Mouse (Mus musculus): ENCODE data around the gene Gm20388. TPM values are rescaled to one million over a fixed set of nuclear protein-coding genes. Genes with fewer than 3 reads are reported as not detected.

Gene Gm20388
- polyA plus RNA-seq, 1 experiment from 2014 or later, result not detected

DNA sequence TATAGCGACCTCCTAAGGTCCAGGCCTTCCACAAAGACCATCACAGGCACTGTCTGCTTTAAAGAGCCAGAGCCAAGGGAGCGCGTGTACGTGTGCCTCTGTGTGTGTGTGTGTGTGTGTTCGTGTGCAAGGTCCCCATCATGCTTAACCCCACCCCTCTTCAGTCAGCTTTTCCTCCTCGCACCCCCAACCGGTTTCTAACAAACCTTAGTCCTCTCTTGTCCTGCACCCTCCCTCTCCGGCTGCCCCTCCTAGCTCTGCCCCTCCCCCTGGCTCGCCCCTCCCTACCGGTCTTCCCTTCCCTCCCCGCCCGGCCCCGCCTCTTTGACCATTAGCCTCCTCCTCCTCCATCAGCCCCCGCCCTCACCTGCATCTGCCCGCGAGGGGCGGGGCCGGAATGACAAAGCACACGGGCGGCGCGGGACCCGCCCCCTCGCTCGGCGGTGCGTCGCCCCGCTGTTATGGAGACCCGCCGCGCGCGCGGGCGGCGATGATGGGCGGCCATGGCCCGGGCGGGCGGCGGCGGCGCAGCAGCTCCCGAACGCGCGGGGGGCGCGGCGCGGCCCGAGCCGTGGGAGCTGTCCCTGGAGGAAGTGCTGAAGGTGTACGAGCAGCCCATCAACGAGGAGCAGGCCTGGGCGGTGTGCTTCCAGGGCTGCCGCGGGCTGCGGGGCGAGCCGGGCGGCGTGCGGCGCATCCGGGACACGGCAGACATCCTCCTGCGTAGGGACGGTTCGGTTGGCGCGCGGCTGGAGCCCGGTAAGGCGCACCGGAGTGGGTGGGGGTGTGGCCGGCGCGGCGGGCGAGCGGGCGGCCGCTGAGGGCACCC lies 3421.8 kb downstream of the Gm20388 start, which contains the start of gene Spire2:
Spire2 (plus strand) TSS at position 452 of the 829 bp plus-strand sequence.
- peaks cover 66% of the 10 kb centered on the region for H3K4me1 ChIP-seq (replicated peaks)
- no peaks in the 10 kb centered on the region for H3K9me3 ChIP-seq (replicated peaks)
- 1% methylated on average over 85 of the region's 85 CpGs for WGBS (ENCODE audit: insufficient replicate concordance)
- no peaks in the 10 kb centered on the region for H3K36me3 ChIP-seq
- H3K27me3 ChIP-seq, result peaks cover 18% of the 10 kb centered on the region
- H3K27ac ChIP-seq, result peak within 1 kb of the TSS; percentile 77
- H3K4me2 ChIP-seq, result peak within 1 kb of the TSS; percentile 98
- ATAC-seq (ENCODE audit: low read depth) (peak; percentile 81), DNase-seq (peak; percentile 64)
- H3K4me3 ChIP-seq (replicated peaks), result peak within 1 kb of the TSS; percentile 74
- H3K9ac ChIP-seq, result peak within 1 kb of the TSS; percentile 77

DNA sequence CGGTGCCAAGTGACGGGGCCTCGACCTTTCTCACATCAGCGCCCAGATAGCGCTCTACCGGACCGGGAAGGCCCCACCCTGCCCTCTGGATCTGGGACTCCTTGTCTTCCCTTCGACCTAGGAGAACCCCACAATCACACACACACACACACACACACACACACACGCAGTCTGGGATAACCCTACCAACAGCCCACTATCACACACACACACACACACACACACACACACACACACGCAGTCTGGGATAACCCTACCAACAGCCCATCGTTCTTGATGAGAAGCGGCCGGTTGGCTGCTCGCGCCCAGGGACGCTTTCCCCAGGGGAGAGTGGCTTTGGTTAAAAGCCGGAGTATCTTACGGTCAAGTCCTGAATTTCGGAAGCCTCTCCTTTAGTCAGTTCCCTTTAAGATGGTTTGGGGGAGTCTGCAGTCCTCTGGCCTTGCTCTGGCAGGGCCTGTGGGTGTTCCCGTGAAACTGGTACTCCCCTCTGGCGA lies 3422.5 kb downstream of the Gm20388 start:
- no peak overlapping the region; the same call in 1 of the 2 replicates for H3K27ac ChIP-seq
- WGBS (ENCODE audit: insufficient replicate concordance), result 11% methylated on average over 21 of the region's 21 CpGs
- DNase-seq, result no peak

DNA sequence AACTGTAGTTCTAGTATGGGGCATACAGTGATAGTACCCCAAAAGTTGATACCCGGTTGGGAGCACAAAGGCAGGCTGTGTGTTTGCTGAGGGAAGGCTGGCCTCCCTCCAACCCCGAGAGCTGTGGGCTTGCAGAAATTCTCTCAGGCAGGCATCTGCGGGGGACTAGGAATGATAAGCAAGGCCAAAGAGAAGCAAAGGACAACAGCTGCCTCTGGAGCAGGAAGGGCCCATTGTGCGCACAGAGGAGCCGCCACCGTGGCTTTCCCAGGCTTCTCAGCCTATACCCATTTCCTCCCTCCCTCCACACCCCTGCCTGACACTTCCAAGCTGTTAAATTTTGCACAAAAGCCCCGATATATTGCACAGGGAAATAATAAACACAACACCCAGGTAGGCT lies 3423.2 kb downstream of the Gm20388 start:
- Histone ChIP-seq H3K9ac (peak overlapping the region; percentile 12; the same call in 1 of the 2 replicates), H3K4me2 (peak overlapping the region; percentile 98), H3K9me3 (replicated peaks) (no peaks in the 10 kb centered on the region), H3K27ac (peak overlapping the region; percentile 60), H3K4me3 (replicated peaks) (peak overlapping the region; percentile 74), H3K4me1 (replicated peaks) (peaks cover 63% of the 10 kb centered on the region), H3K27me3 (peaks cover 18% of the 10 kb centered on the region), H3K36me3 (no peaks in the 10 kb centered on the region)
- ATAC-seq (ENCODE audit: low read depth) (no peak), DNase-seq (no peak)
- 11% methylated on average over 7 of the region's 7 CpGs for WGBS (ENCODE audit: insufficient replicate concordance)

More for the DNA sequence above, 3422.5 kb downstream of the Gm20388 start:
- Histone ChIP-seq H3K4me3 (replicated peaks) (peak overlapping the region; percentile 74), H3K4me2 (peak overlapping the region; percentile 98), H3K4me1 (replicated peaks) (peaks cover 63% of the 10 kb centered on the region), H3K9me3 (replicated peaks) (no peaks in the 10 kb centered on the region), H3K9ac (peak overlapping the region; percentile 77), H3K27me3 (peaks cover 18% of the 10 kb centered on the region), H3K36me3 (no peaks in the 10 kb centered on the region)
- peak; percentile 40 for ATAC-seq (ENCODE audit: low read depth)

DNA sequence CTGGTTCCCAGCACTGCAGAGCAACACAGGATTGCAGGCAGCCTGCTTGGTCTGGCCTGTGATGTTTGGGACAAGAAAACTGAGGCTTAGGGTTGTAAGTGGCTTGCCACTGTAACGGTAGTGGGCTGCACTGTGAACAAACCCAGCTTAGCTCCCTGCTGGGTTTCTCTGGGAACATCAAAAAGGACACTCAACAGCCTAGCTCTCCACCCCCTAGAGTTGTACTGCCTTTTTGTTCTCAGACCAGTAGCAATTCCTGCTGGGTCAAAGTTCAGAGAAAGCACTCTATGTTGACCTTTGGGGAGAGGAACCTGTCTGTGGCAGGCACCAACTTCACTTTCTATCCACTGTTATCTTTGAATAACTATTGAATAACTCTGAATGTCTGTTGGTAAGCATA lies 3423.8 kb downstream of the Gm20388 start:
- Histone ChIP-seq H3K4me1 (replicated peaks) (peaks cover 57% of the 10 kb centered on the region), H3K4me2 (peak overlapping the region; percentile 98), H3K27ac (peak overlapping the region; percentile 60), H3K36me3 (no peaks in the 10 kb centered on the region), H3K4me3 (replicated peaks) (0 out of 2 replicates have a peak overlapping the region, but pooled peaks have one; percentile 74), H3K9me3 (replicated peaks) (no peaks in the 10 kb centered on the region), H3K27me3 (peaks cover 18% of the 10 kb centered on the region), H3K9ac (peak overlapping the region; percentile 12; the same call in 1 of the 2 replicates)
- DNase-seq (no peak), ATAC-seq (ENCODE audit: low read depth) (no peak)
- 21% methylated on average over 1 of the region's 1 CpGs for WGBS (ENCODE audit: insufficient replicate concordance)

DNA sequence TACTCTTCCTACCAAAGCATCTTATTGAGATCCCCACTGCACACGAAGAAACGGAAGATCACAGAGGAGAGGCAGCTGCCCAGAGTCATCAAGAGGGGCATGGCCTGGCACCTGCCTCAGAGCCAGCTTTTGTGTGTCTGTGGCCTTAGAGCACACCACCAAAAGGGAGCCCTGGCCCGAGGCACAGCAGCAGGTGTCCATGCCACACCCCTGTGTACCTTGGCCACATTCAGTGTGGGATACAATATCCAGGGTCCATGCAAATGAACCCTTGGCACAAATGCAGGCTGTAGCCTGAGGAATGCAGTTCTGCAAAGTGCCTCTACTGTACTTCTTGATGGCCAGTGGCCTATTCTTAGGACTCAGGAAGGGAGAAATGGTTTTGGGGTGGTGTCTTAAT lies 3426.8 kb downstream of the Gm20388 start:
- Histone ChIP-seq H3K27ac (no peak overlapping the region), H3K36me3 (peaks cover 5% of the 10 kb centered on the region; the same call in 1 of the 2 replicates), H3K27me3 (peaks cover 18% of the 10 kb centered on the region), H3K4me1 (replicated peaks) (peaks cover 44% of the 10 kb centered on the region), H3K9ac (no peak overlapping the region), H3K9me3 (replicated peaks) (no peaks in the 10 kb centered on the region), H3K4me3 (replicated peaks) (no peak overlapping the region), H3K4me2 (no peak overlapping the region)
- ATAC-seq (ENCODE audit: low read depth), result no peak
- no peak for DNase-seq
- 56% methylated on average over 3 of the region's 3 CpGs for WGBS (ENCODE audit: insufficient replicate concordance)

DNA sequence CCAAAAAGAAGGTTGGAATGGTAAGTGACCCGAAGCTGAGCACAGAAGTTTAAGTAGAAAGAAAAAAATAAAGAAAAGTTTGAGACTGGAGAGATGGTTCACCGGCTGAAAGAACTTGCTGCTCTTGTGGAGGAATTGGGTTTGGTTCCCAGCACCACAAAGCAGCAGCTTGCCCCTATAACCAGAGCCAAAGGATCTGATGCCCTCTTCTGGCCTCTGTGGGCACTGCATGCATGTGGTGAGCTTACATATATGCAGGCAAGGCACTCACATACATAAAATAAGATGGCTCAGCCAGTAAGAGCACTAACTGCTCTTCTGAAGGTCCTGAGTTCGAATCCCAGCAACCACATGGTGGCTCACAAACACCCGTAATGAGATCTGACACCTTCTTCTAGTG lies 3429.4 kb downstream of the Gm20388 start:
- Histone ChIP-seq H3K36me3 (peaks cover 5% of the 10 kb centered on the region; the same call in 1 of the 2 replicates), H3K27me3 (no peaks in the 10 kb centered on the region), H3K4me3 (replicated peaks) (no peak overlapping the region), H3K9ac (no peak overlapping the region), H3K4me1 (replicated peaks) (peaks cover 39% of the 10 kb centered on the region), H3K9me3 (replicated peaks) (no peaks in the 10 kb centered on the region), H3K27ac (no peak overlapping the region), H3K4me2 (no peak overlapping the region)
- 86% methylated on average over 4 of the region's 4 CpGs for WGBS (ENCODE audit: insufficient replicate concordance)
- DNase-seq (no peak), ATAC-seq (ENCODE audit: low read depth) (no peak)

DNA sequence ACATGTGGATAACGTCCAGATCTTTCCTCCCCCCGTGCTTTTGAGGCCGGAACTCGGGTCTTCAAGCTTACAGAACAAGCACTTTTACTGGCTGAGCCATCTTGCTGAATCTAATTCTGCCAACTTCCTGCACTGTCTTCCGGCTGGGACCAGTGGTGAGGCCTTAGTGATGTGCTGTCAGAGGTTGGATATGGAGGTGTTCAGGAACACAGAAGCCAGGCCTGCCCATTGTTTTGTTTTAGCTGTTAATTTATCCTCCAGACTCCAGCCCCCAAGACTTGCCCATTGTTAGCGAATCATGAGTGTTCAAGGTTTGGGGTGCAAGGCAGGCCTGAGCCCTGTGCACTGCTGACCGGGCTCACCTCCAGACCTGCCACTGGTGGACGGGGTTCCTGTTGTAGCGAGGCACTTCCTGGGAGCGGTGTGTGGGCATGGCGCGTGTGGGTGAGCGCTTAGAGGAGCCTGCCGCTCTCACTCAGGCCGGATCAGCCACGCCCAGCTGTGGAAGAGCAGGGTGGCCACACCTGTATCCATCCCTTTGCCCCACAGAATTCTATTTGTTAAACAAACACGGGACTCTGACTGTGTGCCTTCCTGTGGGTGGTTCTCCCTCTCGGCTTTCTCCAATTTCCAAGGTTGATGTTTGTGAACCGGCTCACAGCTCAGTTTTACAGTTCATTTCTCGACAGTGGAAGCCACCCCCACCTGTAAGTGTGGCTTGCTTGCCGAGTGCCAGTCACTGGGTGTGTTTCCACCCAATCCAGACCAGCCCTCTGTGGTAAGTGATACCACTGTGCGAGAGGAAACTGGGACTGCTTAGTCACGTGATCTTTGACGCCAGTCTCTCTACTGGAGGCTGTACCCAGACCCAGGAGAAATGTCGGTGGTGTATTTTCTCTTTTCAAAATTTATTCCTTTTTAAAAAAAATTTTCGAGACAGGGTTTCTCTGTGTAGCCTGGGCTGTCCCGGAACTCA lies 3430.7 kb downstream of the Gm20388 start:
- Histone ChIP-seq H3K9me3 (replicated peaks) (no peaks in the 10 kb centered on the region), H3K36me3 (peaks cover 5% of the 10 kb centered on the region; the same call in 1 of the 2 replicates), H3K4me2 (no peak overlapping the region; the same call in 1 of the 2 replicates), H3K27ac (no peak overlapping the region), H3K4me3 (replicated peaks) (no peak overlapping the region), H3K9ac (no peak overlapping the region), H3K4me1 (replicated peaks) (peaks cover 47% of the 10 kb centered on the region), H3K27me3 (no peaks in the 10 kb centered on the region)
- no peak for DNase-seq
- 54% methylated on average over 27 of the region's 27 CpGs for WGBS (ENCODE audit: insufficient replicate concordance)
- ATAC-seq (ENCODE audit: low read depth), result peak; percentile 62

DNA sequence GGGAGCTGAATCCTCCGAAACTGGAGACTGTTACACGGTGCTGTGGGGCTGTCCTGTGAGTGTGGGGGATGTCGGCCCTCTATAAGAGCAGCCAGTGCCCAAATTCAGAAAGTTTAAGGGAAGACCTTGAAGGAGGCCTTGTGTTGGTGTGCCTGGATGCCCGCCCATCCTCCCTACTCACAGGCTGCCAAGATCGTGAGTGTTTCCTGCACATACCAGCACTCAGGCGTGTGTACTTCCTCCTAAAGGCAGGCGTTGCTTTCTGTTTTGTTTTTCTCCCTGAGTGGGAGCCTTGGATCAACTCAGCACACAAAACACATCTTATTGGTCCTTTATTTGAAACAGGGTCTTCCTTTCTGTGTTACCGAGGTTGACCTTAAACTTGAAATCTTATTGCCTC lies 3431.6 kb downstream of the Gm20388 start:
- ATAC-seq (ENCODE audit: low read depth), result no peak
- H3K4me3 ChIP-seq (replicated peaks), result no peak overlapping the region

DNA sequence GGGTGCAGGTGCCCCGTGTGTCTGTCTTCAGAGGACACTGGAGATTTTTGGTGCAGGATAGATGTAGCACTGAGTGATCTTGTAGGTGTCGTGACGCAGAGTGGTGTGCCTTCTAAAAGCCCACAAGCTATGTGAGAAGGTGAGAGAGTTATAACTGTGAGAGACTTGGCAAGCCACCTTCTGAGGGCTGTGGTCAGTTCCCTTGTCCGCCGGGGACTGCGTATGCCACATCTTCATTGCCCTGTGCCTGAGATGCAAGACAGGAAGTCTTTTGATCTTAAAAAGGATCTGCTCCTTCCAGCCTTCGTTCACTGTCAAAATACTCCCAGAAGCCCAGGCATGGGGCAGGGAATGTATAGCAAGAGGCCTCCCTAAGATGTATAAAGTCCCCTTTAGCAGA lies 3432.3 kb downstream of the Gm20388 start:
- no peaks in the 10 kb centered on the region for H3K27me3 ChIP-seq
- WGBS (ENCODE audit: insufficient replicate concordance), result 51% methylated on average over 7 of the region's 7 CpGs
- DNase-seq (no peak), ATAC-seq (ENCODE audit: low read depth) (no peak)
- H3K27ac ChIP-seq, result no peak overlapping the region
- no peak overlapping the region for H3K9ac ChIP-seq
- H3K9me3 ChIP-seq (replicated peaks), result no peaks in the 10 kb centered on the region
- no peak overlapping the region for H3K4me3 ChIP-seq (replicated peaks)
- peaks cover 63% of the 10 kb centered on the region for H3K4me1 ChIP-seq (replicated peaks)
- peaks cover 5% of the 10 kb centered on the region; the same call in 1 of the 2 replicates for H3K36me3 ChIP-seq
- no peak overlapping the region for H3K4me2 ChIP-seq

More for the DNA sequence above, 3431.6 kb downstream of the Gm20388 start:
- Histone ChIP-seq H3K27me3 (no peaks in the 10 kb centered on the region), H3K9me3 (replicated peaks) (no peaks in the 10 kb centered on the region), H3K36me3 (peaks cover 5% of the 10 kb centered on the region; the same call in 1 of the 2 replicates), H3K4me1 (replicated peaks) (peaks cover 56% of the 10 kb centered on the region), H3K27ac (no peak overlapping the region; the same call in 1 of the 2 replicates), H3K4me2 (no peak overlapping the region), H3K9ac (no peak overlapping the region)
- 56% methylated on average over 8 of the region's 8 CpGs for WGBS (ENCODE audit: insufficient replicate concordance)
- no peak for DNase-seq

DNA sequence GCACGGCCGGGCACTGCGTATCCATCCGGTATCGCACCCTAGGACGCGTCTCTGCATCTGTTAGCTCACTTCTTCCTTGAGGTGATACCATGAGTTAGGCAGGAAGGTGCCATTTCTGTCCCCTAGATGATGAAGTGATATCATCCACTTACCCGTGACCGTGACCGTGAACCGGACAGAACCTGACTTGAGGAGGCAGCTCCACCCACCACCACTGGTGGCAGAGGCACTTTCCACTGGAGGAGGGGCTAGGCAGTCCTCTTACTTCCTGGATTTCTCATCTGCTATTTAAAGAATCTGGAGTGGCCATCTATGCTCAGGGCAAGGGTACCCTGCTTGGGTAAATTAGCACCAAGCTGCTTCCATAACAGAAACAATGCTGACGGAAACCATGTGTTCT lies 3432.8 kb downstream of the Gm20388 start:
- Histone ChIP-seq H3K4me3 (replicated peaks) (no peak overlapping the region), H3K4me2 (no peak overlapping the region), H3K27ac (no peak overlapping the region), H3K27me3 (no peaks in the 10 kb centered on the region), H3K4me1 (replicated peaks) (peaks cover 68% of the 10 kb centered on the region), H3K9me3 (replicated peaks) (no peaks in the 10 kb centered on the region), H3K36me3 (peaks cover 5% of the 10 kb centered on the region; the same call in 1 of the 2 replicates), H3K9ac (no peak overlapping the region)
- ATAC-seq (ENCODE audit: low read depth), result no peak
- no peak for DNase-seq
- WGBS (ENCODE audit: insufficient replicate concordance), result 79% methylated on average over 12 of the region's 12 CpGs

All from liver, embryonic 13.5 days (tissue).